Mouse (Mus musculus): ENCODE measurements around the gene Mgat4d. TPM values are rescaled to one million over a fixed set of nuclear protein-coding genes. Genes with fewer than 3 reads are reported as not detected.
A peak's percentile ranks its signal among the peaks of the same experiment; 100 is the strongest.
"Not testable (repeated sequence)": the region's sequence is repeated elsewhere in the genome, so short reads cannot be mapped to it uniquely, and the experiment has no call there.

The Mgat4d gene
- total RNA-seq (2021): not detected
- not detected in 2 replicates for polyA plus RNA-seq (2012; rRNA removed)
- long read RNA-seq: 0 reads

DNA sequence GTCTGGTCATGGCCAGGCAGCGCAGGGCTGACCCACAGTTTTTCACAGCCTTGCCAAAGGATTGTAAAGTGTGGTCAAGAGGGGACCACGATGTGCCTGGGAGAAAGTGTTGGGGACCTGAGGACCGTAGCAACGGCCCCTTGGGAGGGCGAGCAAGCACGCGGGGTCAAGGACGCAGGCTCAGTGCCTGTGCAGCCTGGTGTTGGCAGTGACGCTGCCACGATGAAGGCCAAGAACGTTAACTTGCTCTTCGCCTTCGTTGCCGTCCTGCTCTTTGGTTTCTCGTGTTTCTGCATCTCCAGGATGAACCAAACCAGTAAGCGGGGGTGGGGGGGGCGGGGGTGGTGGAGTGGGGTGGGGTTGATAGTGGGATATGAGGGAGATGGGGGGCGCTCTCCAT is at the start of gene Mgat4d:
Mgat4d (plus strand) TSS at position 209 of the 400 bp plus-strand sequence.
- no peak for DNase-seq

DNA sequence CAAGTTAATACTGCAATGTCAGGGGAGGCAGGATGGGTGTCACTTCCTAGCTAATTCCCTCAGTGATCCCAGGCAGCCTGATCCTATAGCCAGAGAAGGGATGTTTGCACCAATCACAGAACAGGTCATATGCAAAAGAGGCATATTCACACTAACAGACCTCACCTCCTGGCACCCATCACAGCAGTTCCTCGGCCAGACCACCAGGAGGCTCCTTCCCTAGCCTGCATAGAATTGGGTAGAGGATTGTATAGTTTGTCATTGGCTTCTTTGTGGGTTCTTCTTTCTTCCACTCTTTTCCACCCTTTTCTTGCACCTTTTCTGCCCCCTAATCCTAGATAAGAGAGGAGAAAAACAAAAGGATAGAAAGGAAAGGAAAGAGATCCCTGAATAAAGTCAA is 48.1 kb upstream of the Mgat4d start:
- DNase-seq: no peak

DNA sequence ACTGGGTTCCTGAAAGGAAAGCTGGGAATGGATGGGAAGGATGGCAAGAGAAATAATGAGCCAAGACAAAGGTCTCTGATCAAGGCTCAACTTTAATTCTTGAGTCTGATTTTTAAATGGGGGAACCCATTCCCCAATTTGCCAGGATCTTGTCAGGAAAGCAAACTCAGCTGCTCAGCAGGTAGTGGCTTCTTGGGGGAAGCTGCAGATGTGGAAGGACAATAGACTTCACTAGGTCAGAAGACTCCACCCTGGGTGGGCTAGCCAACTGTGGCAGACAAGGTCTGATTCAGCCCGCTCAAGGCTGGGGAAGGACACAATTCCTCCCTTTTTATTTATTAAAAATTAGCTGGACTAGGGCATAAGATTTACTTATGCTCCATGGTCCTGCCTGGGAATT is 43.3 kb upstream of the Mgat4d start:
- DNase-seq: no peak

DNA sequence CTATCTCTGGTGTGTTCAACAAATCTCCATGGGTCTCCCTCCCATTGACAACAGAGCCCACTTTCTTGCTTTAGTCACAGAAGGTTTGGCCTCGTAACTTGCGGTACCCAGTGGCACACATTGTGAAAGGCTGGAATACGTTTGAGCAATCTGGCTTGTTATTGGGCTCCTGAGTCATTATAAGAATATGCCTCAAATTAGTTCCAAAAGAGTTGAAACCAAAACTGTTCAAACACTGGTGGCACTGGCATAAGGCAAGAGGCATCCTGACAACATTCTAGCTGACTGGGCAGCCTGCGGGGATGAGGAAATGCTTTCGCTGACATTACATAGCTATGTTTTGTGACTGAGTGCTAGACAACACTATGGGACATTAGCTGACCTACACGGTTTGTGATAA is 38.4 kb upstream of the Mgat4d start:
- peak; percentile 25 for DNase-seq

DNA sequence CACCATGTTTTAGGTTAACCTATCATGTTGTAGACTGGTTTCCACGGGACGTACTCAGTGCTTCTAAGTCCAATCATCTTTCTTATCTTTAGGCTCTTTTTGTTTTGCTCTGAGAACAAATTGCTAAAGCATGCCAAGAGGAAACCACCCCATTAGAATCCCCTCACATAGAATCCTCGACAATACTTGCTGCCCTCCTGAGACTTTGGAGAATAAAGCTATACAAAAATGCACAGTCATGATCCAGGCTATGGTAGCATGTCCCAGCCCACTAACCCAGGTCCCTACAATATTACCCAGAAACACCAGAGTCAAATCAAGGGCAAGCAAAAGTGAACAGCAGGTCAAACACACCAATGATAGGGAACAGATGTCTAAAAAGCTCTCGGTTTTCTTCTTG is 33.2 kb upstream of the Mgat4d start:
- DNase-seq: not testable (repeated sequence)

DNA sequence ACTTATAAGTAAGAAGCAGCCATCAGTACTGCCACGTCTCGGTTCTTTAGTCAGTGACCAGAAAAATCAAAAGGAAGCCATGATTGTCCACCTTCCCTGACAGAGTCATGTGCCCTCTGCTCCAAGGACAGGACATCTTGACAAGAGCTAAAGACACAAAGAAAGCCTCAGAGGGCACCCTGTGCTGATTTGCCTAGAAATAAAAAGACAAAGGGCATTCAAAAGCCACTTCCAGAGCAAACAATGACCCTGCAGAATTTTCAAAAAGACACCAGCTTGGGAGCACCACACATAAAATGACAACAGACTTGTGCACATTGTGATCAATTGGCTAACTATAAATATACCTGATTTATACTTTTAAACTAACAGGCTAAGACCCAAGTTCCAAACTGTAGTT is 32.6 kb upstream of the Mgat4d start:
- DNase-seq: no peak

DNA sequence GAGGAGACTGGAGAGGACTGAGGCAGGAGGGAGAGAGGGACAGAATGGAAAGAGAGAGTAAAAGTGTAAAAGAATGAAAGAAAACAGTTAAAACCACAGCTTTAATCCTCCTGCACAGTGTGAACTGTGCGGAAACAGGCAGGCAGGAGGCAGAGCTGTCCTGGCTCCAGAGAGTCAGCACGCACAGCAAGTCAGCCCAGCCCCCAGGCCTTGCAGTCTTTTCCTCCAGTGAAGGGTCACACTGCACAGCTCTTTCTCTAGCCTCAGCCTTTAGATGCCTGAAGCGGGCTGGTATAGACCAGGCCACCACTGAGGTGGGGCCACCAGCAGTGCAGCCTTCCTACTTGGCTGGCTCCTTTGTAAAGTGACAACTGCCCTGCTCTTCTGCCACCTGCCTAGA is 27.7 kb upstream of the Mgat4d start:
- DNase-seq: no peak

DNA sequence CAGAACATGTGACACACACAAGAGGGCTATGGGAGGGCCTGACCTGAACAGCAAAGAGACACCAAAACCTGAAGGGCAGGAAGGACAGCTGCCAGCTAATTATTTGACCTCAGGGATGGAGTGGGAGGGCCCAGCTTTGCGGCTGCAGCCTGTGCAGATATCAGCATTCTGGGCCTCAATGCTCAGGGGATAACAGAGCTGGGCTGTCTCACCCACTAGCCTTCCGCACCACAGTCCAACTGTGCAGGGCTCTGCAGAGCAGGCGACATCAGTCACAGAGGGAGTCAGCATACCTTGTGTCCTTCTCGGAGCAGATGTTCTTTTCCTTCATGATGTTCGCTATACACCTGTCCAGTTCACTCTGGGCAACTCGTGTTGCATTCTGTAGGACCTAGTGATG is 25.9 kb upstream of the Mgat4d start:
- no peak for DNase-seq

DNA sequence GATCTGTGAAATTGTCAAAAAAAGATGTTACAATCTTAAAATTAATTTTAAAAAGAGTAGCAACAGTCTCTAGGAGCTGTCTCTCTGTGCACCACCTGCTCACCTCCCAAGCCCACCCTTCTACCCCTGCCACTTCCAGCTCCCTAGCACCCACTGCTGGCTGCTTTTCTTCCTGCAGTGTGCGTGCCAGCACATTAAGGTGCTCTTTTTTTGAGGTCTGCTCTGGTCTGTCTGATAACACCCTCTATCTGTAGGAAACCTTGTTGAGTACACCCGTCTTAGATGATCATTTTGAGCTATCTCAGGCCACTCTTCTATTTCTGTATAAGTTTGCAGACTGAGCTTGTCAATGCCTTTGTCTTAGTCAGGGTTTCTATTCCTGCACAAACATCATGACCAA is 25.2 kb upstream of the Mgat4d start:
- DNase-seq: no peak

DNA sequence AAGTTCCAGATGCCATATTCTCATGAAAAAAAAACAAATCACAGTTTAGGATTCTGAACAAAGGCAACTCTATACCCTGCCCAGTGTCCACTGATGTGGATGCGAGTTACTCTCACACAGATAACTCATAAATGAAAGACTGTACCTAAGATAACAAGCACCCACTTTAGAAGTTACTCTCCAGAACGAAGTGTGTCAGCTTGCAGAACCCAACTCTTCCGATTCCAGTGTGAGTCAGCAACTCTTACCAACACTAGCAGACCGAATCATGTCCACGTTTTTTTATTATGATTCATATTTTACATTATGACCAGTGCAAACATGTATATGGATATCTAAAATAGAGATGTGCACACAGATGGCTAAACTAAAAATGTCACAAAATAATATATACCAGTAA is 20.4 kb upstream of the Mgat4d start:
- no peak for DNase-seq

DNA sequence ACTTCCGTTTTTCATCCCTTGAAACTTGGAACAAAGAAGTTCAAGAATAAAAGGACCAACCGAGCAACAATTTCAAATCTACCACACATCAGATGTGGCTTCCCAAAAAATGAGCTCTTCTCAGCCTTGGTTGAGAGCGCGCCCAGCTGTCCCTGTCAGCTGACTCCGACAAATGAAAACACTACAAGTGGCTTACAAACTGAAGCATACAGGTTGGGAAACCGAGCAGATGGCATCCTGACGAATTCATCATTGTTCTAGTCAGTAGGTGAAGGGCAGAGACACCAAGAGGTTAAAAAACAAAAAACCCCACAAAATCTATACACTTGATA is 16.7 kb upstream of the Mgat4d start:
- DNase-seq: no peak

DNA sequence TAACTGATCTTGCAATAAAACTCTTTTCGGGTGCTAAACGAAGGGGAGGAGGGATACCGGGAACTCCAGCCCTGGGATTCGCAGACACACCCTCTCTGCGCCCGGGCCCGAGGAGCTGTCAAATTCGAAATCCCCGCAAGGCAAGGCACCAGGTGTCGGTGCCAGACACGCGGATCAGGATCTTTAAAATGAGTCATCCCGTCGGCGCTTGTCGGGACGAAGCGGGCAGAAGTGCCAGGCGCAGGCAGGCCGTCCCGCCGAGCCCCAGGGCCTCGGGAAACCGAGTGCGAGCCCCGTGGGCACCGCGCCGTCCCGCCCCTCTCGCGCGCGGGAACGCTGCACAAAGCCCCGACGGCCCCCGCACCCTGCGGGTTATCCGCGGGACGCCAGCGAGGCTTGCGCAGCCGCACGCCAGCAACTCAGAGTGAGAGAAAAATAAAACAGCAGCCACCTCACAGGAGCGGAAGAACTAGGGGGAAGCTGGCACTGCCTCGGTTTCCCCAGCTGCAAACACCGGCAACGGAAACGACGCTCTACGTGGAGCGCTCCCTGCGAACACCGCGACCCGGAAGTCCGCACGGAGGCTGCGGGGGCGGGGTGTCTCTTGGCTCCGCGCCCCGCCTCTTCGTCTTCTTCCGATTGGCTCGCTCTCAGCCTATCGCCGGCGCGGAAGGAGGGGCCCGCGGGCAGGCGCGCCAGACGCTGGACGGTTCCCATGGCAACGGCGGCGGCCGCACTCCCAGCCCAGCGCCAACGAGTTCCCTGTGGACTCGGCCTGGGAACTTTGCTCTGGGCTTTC is 16.2 kb upstream of the Mgat4d start, which contains the start of gene Elmod2:
Elmod2 (minus strand) TSS at position 588 of the 799 bp plus-strand sequence.
- DNase-seq: peak; percentile 98

DNA sequence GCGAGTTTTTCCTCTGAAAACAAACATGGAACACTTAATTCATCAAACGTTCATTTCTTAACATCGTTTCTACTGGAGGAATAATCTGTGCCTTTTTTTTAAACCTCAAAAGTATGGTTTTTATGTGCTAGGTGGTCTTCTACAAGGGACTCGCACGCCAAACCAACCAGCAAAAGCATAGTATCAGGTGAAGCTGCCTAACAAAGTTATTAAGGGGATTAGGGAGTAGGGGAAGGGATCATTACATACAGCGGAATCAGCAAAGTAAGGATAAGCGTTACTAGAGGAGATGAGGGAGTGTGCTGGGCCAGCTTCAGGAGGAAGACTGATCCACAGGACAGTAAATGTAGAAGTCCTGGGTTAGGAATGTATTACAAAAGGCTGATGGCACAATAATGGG is 15.4 kb upstream of the Mgat4d start:
- DNase-seq: no peak

DNA sequence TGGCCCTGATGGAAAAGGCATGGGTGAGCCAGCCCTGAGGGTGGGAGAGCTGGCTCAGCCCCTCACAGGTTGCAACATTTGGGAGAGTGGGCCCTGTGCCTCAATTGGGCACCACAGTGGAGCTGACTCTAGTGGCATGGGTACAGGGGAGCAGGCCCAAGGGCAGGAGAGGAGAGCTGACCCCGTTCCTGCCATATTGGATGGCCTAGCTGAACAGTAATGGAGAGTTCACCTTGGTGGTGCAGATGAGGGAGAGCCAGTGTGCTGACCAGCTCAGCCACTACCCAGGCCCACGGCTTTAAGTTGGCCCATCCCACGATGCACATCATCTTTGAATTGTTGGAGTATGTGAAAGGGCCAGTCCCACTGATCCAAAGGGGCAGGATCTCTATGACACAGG is 6.2 kb upstream of the Mgat4d start:
- no peak for DNase-seq

DNA sequence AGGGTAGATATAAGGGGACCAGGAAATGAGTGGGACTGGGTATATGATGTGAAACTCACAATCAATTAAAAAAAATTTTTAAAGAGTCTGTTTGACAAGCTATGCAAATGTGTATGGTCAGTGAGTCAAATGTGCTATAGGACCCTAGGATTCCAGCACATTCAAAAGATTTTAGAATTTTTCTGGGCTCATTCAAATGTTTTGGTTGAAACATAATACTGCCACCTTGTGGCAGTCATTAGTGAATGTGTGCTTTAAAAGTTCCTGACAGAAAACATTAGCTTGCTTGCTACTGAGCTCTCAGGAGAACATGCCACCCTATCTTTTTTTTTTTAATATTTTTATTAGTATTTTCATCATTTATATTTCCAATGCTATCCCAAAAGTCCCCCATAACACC is 5.6 kb upstream of the Mgat4d start:
- no peak for DNase-seq

DNA sequence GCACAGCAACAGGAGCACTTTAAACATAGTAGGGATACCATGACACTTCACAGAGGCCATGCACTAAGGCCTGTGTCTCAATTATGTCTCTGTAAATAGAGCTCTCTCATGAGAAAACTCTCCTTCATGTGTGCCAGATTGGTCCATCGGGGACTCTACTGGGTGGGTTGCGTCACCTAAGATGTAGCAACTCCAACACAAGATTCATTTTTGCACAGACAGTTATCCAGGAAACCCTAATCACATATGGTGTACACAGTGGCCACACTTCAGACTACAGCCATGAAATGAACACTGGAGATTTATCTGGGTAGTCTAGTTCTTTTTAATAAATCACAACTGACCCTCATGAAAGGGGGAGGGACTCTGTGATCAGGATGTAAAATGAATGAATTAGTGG is 3.0 kb downstream of the Mgat4d start:
- no peak for DNase-seq

DNA sequence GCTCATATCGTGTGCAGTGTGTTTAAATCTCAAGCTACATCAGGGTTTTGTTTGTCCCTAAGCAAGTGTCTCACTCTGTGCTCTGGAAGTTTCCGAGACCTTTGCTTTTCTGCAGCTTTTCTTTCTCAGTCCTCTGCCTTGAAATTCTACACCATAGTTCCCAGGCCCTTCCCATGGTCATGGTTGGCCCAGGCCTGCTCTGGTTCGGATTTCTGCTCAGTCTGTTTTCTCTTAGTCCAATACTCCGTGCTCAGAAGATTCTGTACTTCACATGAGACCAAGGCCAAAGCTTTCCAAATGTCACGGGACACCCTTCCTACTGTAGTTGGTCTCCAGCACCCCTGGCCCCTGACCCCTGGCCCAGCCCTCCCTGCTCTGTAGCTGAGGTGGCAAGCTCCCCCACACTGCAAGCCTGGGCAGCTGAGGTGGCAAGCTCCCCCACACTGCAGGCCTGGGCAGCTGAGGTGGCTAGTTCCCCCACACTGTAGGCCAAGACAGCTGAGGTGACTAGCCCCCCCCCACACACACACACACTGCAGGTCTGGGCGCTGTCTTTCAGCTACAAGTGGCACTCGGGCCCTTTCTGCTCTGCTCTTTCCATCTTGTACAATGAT is 15.0 kb downstream of the Mgat4d start:
- DNase-seq: peak; percentile 4

DNA sequence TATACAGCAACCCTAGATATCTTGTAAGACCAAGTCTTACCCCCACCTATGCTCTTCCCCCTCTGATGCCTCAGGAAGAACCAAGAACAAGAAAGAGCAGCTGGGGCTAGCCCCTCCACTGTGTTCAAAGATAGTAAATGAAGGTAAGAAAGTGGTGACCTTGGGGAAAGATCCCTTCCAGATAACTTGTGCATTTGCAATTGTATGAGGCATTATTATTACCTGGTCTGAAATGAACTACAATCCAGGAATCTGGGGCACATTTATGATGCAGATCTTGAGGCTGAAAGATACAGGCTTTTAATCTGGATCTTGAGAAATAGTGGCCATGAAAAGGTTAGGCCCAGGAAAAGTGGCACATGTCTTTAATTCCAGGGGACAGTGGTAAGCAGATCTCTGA is 29.0 kb downstream of the Mgat4d start:
- no peak for DNase-seq

DNA sequence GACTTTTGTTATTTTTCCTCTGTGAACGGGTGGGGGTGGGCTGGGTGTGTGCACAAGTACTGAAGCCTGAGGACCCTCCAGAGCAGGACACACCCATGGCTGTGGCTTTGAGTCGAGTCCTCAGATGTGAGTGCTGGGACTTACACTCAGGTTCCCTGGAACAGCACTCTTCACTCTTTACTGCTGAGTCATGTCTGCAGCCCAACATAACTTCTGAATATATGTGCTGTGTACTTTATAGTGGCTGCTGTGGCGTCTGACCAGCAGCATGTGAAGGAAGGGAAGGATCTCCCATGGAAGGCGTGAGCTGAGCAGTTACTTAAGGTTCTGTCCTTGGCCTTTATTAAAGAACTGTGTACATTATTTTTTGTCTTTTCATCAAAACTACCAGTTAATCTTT is 31.9 kb downstream of the Mgat4d start:
- no peak for DNase-seq

DNA sequence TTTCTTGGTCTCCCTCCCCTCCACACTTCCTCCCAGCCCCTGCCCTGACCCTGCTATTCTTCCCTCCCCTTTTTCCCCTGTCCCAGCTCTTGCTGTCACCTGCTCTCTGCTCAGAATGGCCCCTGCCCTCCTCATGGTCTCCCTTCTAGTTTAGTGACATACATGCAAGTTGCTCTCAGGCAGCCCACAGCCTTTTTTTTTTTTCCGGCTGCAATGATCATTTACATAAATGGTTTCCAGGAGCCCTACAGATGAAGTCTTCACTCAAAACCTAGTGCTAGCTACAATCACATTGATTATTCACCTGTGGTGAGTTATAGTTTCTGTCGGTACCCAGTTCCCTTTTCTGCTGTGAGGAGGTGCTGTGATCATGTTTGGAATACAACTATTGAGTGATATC is 32.7 kb downstream of the Mgat4d start:
- DNase-seq: no peak

DNA sequence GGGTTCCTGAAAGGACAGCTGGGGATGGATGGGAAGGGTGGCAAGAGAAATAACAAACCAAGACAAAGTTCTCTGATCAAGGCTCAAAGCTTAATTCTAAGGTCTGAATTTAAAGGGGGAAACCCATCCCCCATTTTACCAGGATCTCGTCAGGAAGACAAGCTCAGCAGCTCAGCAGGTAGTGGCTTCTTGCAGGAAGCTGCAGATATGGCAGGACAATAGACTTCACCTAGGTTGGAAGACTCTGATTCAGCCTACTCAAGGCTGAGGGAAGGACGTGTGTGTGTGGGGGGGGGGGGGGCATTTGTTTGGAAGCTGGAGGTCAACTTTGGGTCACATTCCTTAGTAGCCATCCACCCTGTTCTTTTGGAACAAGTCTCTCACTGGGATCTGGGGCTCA is 34.6 kb downstream of the Mgat4d start:
- no peak for DNase-seq

DNA sequence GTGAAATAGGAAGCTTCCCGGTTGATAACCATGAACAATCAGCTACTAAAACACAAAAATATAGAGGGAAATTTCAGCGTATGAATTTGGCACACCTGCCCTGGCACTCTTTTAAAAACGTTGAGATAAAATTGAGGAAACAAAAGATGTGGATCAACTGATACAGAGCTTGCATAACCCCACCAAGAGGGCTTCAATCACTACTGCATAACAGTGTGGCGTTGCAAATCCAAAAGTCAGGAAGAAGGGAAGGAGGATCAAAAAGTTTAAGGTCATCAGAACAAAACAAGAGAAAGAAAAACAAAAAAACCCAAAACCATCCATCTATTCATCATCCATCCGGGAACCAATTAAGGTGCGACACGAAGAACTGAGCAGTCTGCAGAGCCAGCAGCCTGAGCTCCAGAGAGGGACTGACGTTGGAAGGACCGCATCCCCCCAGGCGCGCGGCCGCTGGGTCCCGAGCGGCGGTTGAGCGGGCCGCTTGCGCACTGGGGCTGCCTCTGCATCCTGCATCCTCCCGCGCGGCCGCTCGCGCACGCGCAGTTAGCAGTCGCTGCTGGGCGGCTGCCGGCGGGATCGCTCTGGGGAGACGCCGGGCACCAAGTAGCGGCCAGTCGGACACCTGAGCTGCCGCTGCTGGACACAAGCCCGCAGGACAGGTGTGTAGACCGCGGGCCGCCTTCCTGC is 41.2 kb downstream of the Mgat4d start, which contains the start of gene Clgn:
Clgn (plus strand) TSS at position 552 of the 690 bp plus-strand sequence.
- peak; percentile 45 for DNase-seq

DNA sequence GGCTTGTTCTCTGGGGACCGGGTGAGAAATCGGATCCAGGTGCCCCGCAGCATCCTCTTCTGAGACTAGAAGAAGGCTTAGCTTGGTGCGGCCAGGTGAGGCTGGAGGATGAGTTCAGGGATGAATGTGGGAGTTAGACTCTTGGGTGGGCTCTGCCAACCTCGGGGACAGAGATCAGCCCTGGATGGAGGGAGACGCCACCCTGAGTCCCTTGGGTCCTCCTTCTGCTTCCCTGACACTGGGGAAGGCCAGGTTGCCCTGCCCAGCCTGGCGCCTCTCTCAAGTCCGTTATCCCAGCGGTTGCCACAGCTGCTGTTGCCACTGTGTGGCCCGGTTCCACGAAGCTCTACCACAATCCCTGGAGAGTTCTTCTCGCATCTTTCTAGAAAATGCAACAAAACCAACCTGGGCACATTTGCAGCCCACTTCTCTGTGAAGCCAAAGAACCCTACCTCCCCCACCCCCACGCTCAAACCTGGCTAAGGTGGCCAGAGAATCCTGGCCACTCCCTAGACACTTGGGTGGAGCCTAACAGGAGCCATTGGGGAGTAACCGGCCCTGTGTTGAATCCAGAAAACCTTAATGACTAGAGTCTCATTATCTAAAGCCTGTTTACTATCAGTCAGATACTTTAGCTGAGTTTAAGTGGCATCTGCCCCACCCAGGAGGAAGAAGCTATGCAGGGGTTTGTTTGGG is 41.9 kb downstream of the Mgat4d start:
- DNase-seq: no peak
